Mouse (Mus musculus): ENCODE measurements around the gene Cse1l. TPM values are rescaled to one million over a fixed set of nuclear protein-coding genes. Genes with fewer than 3 reads are reported as not detected.

Gene Cse1l
- polyA plus RNA-seq, 1 experiment from 2014 or later: 135 TPM

DNA sequence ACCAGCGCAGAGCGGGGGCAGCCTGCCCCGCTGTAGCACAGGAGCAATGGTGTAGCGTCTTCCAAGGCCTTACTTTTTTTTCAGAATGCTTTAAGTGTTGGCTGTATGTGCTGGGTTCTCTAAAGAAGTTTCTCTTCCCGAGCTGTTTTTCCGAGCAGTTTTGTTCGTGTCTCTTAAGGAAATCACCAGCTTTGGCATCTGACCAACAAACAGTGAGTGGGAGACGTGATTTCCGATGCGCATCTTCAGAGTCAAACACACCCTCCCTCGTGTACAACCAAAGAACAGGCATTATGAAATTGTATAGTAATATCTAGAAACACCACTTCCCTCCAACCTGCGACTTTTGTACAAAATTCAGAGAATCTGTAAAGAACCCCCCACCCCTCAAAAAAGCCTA lies 8.9 kb upstream of the Cse1l start:
- peaks cover 21% of the 10 kb centered on the region for H3K36me3 ChIP-seq (ENCODE audit: insufficient read depth, low read length)
- no peak overlapping the region for H3K4me3 ChIP-seq (ENCODE audit: low read length)
- no peak overlapping the region for H3K9ac ChIP-seq (replicated peaks; ENCODE audit: low read length)
- no peak overlapping the region for H3K4me2 ChIP-seq (replicated peaks; ENCODE audit: low read depth, low read length)
- H3K9me3 ChIP-seq (ENCODE audit: low read length): no peaks in the 10 kb centered on the region
- ATAC-seq (ENCODE audit: low FRiP score, low TSS enrichment): no peak
- H3K27ac ChIP-seq (ENCODE audit: low read length): no peak overlapping the region
- H3K4me1 ChIP-seq (ENCODE audit: insufficient read depth, low read length): no peaks in the 10 kb centered on the region
- 82% methylated on average over 12 of the region's 12 CpGs for WGBS
- no peaks in the 10 kb centered on the region for H3K27me3 ChIP-seq (ENCODE audit: insufficient read depth, low read length)

DNA sequence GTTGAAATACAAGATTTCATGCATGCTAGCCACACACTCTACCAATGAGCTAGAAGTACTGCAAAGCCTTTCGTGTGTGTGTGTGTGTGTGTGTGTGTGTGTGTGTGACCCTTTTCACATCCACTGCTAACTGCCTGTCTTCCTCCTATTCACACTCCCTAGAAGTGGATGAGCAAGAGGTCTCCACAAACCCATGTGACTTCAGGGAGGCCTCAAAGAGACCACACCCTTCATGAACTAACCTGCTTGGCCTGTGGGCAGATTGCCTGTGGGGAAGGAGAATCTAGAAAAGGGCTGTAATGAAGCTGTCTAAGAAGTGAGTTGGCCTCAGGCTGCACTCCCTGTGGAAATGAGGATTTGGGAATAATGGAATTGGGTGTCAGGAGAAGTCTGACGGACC lies 6.7 kb upstream of the Cse1l start:
- H3K36me3 ChIP-seq (ENCODE audit: insufficient read depth, low read length): 0 out of 2 replicates have a peak, but pooled peaks cover 8% of the 10 kb centered on the region
- H3K4me2 ChIP-seq (replicated peaks; ENCODE audit: low read depth, low read length): no peak overlapping the region
- H3K4me3 ChIP-seq (ENCODE audit: low read length): no peak overlapping the region
- no peak overlapping the region for H3K9ac ChIP-seq (replicated peaks; ENCODE audit: low read length)
- no peak for ATAC-seq (ENCODE audit: low FRiP score, low TSS enrichment)
- H3K4me1 ChIP-seq (ENCODE audit: insufficient read depth, low read length): no peaks in the 10 kb centered on the region
- H3K9me3 ChIP-seq (ENCODE audit: low read length): no peaks in the 10 kb centered on the region
- H3K27me3 ChIP-seq (ENCODE audit: insufficient read depth, low read length): no peaks in the 10 kb centered on the region
- 83% methylated on average over 2 of the region's 2 CpGs for WGBS
- no peak overlapping the region for H3K27ac ChIP-seq (ENCODE audit: low read length)

DNA sequence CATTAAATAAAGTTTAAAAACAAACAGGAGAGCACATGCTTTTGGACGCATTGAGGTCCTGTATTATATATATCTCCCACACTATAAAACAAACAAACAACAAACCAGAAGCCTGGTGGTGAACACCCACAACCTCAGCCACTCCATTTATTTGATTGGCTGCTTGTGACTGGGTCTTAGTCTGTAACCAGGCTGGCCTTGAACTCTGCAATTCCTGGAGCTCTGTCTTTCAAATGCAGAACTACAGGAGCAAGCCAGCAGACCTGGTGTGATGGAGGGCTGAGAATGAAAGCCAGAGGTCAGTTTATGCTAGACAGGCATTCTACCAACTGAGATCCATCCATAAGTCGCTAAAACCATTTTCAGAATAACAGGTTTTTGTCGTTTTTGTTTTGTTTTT lies 6.1 kb upstream of the Cse1l start:
- no peak overlapping the region for H3K4me2 ChIP-seq (replicated peaks; ENCODE audit: low read depth, low read length)
- no peak overlapping the region for H3K9ac ChIP-seq (replicated peaks; ENCODE audit: low read length)
- no peaks in the 10 kb centered on the region for H3K9me3 ChIP-seq (ENCODE audit: low read length)
- no peaks in the 10 kb centered on the region for H3K4me1 ChIP-seq (ENCODE audit: insufficient read depth, low read length)
- H3K27me3 ChIP-seq (ENCODE audit: insufficient read depth, low read length): no peaks in the 10 kb centered on the region
- H3K36me3 ChIP-seq (ENCODE audit: insufficient read depth, low read length): 0 out of 2 replicates have a peak, but pooled peaks cover 3% of the 10 kb centered on the region
- H3K27ac ChIP-seq (ENCODE audit: low read length): no peak overlapping the region
- no peak for ATAC-seq (ENCODE audit: low FRiP score, low TSS enrichment)
- H3K4me3 ChIP-seq (ENCODE audit: low read length): no peak overlapping the region
- 66% methylated on average over 3 of the region's 3 CpGs for WGBS

DNA sequence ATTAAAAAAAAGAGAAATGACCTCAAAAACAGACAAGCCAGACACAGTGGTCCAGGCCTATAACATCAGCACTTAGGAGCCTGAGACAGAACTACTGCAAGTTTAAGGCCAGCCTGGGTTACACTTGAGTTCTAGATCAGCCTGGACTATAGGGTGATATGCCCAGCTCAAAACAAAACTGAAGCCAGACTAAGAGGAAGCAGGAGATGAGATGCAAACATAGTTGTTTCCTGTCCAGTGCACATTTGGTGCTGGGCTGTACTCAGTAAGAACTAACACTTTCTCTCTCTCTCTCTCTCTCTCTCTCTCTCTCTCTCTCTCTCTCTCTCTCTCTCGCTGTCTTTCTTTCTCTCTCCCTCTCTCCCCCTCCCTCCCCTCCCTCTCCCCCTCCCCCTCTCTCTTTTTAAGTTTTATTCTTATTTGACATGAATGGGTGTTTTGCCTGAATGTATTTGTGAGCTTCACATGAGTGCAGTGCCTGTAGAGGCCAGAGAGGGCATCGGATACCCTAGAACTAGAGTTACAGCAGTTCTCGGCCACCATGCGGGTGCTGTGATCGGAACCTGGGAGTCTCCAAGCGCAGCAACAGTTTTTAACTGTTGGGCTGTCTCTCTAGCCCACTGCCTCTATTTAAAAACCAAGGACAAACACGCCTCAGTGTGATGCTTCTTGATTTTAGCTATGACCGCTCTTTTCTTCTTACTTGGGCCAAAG lies 4.9 kb upstream of the Cse1l start:
- Histone ChIP-seq H3K4me2 (replicated peaks; ENCODE audit: low read depth, low read length) (no peak overlapping the region), H3K4me1 (ENCODE audit: insufficient read depth, low read length) (peaks cover 3% of the 10 kb centered on the region; the same call in 1 of the 2 replicates), H3K4me3 (ENCODE audit: low read length) (no peak overlapping the region), H3K9me3 (ENCODE audit: low read length) (no peaks in the 10 kb centered on the region), H3K27ac (ENCODE audit: low read length) (no peak overlapping the region), H3K27me3 (ENCODE audit: insufficient read depth, low read length) (no peaks in the 10 kb centered on the region), H3K36me3 (ENCODE audit: insufficient read depth, low read length) (no peaks in the 10 kb centered on the region), H3K9ac (replicated peaks; ENCODE audit: low read length) (no peak overlapping the region)
- 92% methylated on average over 8 of the region's 8 CpGs for WGBS
- ATAC-seq (ENCODE audit: low FRiP score, low TSS enrichment): no peak

DNA sequence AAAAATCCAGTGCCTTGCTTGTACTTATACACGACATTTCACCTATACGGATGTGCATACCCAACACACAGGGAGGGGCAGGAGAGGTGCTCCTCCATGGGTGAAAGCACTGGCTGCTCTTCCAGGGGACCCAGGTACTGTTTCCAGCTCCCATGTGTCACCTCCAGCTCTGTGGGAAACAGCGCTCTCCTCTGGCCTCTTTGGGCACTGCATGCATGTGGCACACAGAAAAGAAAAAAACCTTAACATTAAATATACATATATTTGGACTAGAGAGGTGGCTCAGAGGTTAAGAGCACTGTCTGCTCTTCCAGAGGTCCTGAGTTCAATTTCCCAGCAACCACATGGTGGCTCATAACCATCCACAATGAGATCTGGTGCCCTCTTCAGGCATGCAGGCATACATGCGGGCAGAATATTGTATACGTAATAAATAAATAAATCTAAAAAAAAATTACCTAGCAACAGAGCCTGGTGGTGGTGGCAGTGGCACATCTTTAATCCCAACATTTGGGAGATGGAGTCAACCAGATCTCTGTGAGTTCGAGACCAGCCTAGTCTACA lies 2.0 kb upstream of the Cse1l start:
- Histone ChIP-seq H3K36me3 (ENCODE audit: insufficient read depth, low read length) (no peaks in the 10 kb centered on the region), H3K4me3 (ENCODE audit: low read length) (no peak overlapping the region), H3K9me3 (ENCODE audit: low read length) (no peaks in the 10 kb centered on the region), H3K9ac (replicated peaks; ENCODE audit: low read length) (no peak overlapping the region), H3K4me2 (replicated peaks; ENCODE audit: low read depth, low read length) (no peak overlapping the region), H3K27me3 (ENCODE audit: insufficient read depth, low read length) (no peaks in the 10 kb centered on the region), H3K4me1 (ENCODE audit: insufficient read depth, low read length) (peaks cover 13% of the 10 kb centered on the region), H3K27ac (ENCODE audit: low read length) (no peak overlapping the region)
- no peak for ATAC-seq (ENCODE audit: low FRiP score, low TSS enrichment)
- 93% methylated on average over 6 of the region's 6 CpGs for whole genome bisulfite sequencing

DNA sequence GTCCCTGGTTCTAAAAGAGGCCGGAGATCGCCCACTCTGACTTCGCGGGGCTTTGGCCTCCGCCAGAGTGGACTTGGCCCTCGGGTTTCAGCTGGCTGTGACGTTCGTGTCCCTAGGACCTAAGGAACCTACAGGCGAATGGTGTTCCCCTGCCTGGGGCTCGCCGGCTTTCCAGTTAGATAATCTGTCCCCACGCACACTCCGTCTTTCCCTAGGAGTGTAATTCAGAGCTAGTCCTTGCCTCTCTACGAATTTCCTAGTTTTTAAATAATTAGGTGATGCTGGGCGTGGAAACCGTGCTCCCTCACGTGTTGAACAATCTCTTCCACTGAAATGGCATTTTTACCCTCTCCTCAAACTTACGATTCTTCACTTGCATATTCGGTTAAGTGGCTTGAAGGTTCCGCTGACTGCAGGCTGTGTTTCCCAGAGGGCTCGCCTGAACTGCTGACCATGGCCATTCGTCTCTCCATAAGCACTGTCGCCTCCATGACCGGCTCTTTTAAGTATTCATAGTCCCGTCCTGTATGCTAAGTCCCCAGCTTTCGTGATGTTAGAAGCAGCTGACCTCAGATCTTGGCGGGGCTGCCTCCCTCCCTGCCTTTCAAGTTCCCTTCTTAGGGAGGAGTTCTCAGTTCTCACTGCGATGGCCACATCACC lies 813 bp downstream of the Cse1l start:
- Histone ChIP-seq H3K4me3 (ENCODE audit: low read length) (peak overlapping the region; percentile 96), H3K27me3 (ENCODE audit: insufficient read depth, low read length) (no peaks in the 10 kb centered on the region), H3K9ac (replicated peaks; ENCODE audit: low read length) (peak overlapping the region; percentile 91), H3K27ac (ENCODE audit: low read length) (peak overlapping the region; percentile 99), H3K4me1 (ENCODE audit: insufficient read depth, low read length) (peaks cover 13% of the 10 kb centered on the region), H3K4me2 (replicated peaks; ENCODE audit: low read depth, low read length) (peak overlapping the region; percentile 97), H3K36me3 (ENCODE audit: insufficient read depth, low read length) (0 out of 2 replicates have a peak, but pooled peaks cover 3% of the 10 kb centered on the region), H3K9me3 (ENCODE audit: low read length) (no peaks in the 10 kb centered on the region)
- no peak for ATAC-seq (ENCODE audit: low FRiP score, low TSS enrichment)
- under 1% methylated on average over 28 of the region's 28 CpGs for WGBS

DNA sequence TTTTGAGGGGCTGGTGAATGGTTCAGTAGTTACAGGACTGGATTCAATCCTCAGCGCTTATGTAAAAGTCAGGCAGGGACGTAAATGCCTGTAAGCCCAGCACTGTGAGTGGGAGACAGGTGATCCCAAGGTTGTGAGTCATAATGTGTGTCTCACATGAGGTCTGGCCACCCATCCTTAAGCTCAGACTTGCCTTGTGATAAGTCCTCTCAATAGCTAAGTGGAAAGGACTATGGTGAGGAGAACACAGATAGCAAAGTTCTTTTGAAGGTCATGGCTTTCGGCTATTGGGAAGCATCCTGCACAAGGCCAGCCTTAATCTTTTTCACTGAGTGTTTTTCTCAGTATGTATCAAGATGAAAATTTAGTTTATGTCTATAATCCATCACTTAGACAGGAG lies 3.9 kb downstream of the Cse1l start:
- Histone ChIP-seq H3K9ac (replicated peaks; ENCODE audit: low read length) (no peak overlapping the region), H3K4me2 (replicated peaks; ENCODE audit: low read depth, low read length) (no peak overlapping the region), H3K4me1 (ENCODE audit: insufficient read depth, low read length) (peaks cover 13% of the 10 kb centered on the region), H3K27ac (ENCODE audit: low read length) (no peak overlapping the region), H3K4me3 (ENCODE audit: low read length) (no peak overlapping the region), H3K27me3 (ENCODE audit: insufficient read depth, low read length) (no peaks in the 10 kb centered on the region), H3K36me3 (ENCODE audit: insufficient read depth, low read length) (0 out of 2 replicates have a peak, but pooled peaks cover 3% of the 10 kb centered on the region), H3K9me3 (ENCODE audit: low read length) (no peaks in the 10 kb centered on the region)
- no peak for ATAC-seq (ENCODE audit: low FRiP score, low TSS enrichment)
- 94% methylated on average over 3 of the region's 3 CpGs for WGBS

DNA sequence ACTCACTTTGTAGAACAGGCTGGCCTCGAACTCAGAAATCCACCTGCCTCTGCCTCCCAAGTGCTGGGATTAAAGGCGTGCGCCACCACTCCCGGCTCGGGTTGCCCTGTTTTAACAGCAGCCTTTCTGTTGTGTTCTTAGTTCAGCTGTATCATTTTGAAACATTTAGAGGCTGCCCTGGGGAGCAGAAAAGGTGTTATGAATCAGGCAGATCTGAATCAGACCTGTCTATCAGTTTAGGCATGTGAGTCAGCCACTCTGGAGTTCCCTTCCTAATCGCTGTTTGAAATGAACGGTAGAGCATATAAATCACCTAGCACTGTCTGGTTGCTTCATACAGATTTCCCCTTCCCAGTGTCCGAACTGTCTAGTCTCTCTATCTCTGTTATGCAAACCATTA lies 4.7 kb downstream of the Cse1l start:
- H3K27ac ChIP-seq (ENCODE audit: low read length): no peak overlapping the region
- no peaks in the 10 kb centered on the region for H3K9me3 ChIP-seq (ENCODE audit: low read length)
- no peak overlapping the region for H3K9ac ChIP-seq (replicated peaks; ENCODE audit: low read length)
- H3K27me3 ChIP-seq (ENCODE audit: insufficient read depth, low read length): no peaks in the 10 kb centered on the region
- ATAC-seq (ENCODE audit: low FRiP score, low TSS enrichment): no peak
- H3K4me1 ChIP-seq (ENCODE audit: insufficient read depth, low read length): peaks cover 10% of the 10 kb centered on the region
- no peak overlapping the region for H3K4me2 ChIP-seq (replicated peaks; ENCODE audit: low read depth, low read length)
- no peak overlapping the region for H3K4me3 ChIP-seq (ENCODE audit: low read length)
- WGBS: 83% methylated on average over 8 of the region's 8 CpGs
- 0 out of 2 replicates have a peak, but pooled peaks cover 3% of the 10 kb centered on the region for H3K36me3 ChIP-seq (ENCODE audit: insufficient read depth, low read length)

DNA sequence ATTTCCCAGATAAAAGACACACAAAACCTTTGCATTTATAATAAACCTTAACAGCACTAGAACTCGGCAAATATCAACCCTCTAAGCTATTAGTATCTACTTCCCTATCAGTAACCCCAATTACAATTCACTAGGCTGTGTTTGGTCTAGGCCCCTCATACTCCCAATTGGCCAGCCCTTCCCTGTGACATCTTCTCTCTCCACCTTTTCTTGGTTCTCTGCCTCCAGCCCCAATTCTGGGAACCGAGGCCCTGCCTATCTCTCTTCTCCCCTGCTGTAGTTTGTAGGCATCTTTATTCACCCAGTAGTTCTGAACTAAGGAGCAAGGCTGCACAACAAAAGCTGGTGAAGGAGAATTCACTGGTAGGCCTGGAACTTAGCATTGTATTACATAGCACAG lies 18.1 kb downstream of the Cse1l start:
- no peaks in the 10 kb centered on the region for H3K27me3 ChIP-seq (ENCODE audit: insufficient read depth, low read length)
- WGBS: 86% methylated on average over 2 of the region's 2 CpGs
- H3K4me2 ChIP-seq (replicated peaks; ENCODE audit: low read depth, low read length): no peak overlapping the region
- no peak overlapping the region for H3K9ac ChIP-seq (replicated peaks; ENCODE audit: low read length)
- ATAC-seq (ENCODE audit: low FRiP score, low TSS enrichment): no peak
- no peak overlapping the region for H3K4me3 ChIP-seq (ENCODE audit: low read length)
- no peak overlapping the region for H3K27ac ChIP-seq (ENCODE audit: low read length)
- H3K4me1 ChIP-seq (ENCODE audit: insufficient read depth, low read length): no peaks in the 10 kb centered on the region
- peaks cover 70% of the 10 kb centered on the region for H3K36me3 ChIP-seq (ENCODE audit: insufficient read depth, low read length)
- no peaks in the 10 kb centered on the region for H3K9me3 ChIP-seq (ENCODE audit: low read length)

DNA sequence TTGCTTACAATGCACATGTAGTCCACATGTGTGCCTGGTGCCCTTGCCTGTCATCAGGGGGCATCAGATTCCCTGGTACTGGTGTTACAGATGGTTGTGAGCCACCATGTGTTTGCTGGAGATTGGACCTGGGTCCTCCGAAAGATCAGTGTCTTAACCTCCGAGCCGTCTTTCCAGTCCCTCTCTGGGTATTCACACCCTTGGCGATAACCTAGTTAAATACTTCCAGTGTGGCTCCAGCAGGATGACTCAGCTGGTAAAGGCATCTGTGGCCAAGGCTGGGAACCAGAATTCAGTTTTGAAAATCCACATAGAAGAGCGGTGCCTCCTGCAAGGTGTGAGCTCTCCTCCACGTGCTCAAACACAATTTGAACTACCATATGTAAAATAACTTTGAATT lies 28.1 kb downstream of the Cse1l start:
- WGBS: 95% methylated on average over 6 of the region's 6 CpGs
- Histone ChIP-seq H3K9ac (replicated peaks; ENCODE audit: low read length) (no peak overlapping the region), H3K9me3 (ENCODE audit: low read length) (no peaks in the 10 kb centered on the region), H3K4me2 (replicated peaks; ENCODE audit: low read depth, low read length) (no peak overlapping the region), H3K4me3 (ENCODE audit: low read length) (no peak overlapping the region), H3K4me1 (ENCODE audit: insufficient read depth, low read length) (no peaks in the 10 kb centered on the region), H3K36me3 (ENCODE audit: insufficient read depth, low read length) (peaks cover 53% of the 10 kb centered on the region), H3K27me3 (ENCODE audit: insufficient read depth, low read length) (no peaks in the 10 kb centered on the region), H3K27ac (ENCODE audit: low read length) (no peak overlapping the region)
- ATAC-seq (ENCODE audit: low FRiP score, low TSS enrichment): no peak
